Mouse (Mus musculus) hindbrain, embryonic 10.5 days (tissue): ENCODE data around the gene Zyg11b. TPM values are rescaled to one million over a fixed set of nuclear protein-coding genes. Genes with fewer than 3 reads are reported as not detected.

ENCODE experiments used
- DNase-seq: peaks from one replicate; pipeline ENCODE4 v3.0.0-alpha.2; 2017; ENCODE audit warnings: low spot score
- H3K27ac ChIP-seq: fragments of 300-500 bp; sonication (generic); 2 replicates; pipeline ENCODE4 v1.5.1; 2016; ENCODE audit warnings: mild to moderate bottlenecking, moderate library complexity
- H3K27me3 ChIP-seq: fragments of 300-500 bp; sonication (generic); 2 replicates; pipeline ENCODE4 v1.6.1; 2016; ENCODE audit warnings: mild to moderate bottlenecking; ENCODE audit not compliant: poor library complexity, insufficient read depth, severe bottlenecking
- H3K36me3 ChIP-seq: fragments of 300-500 bp; sonication (generic); 2 replicates; pipeline ENCODE4 v1.6.1; 2016; ENCODE audit warnings: mild to moderate bottlenecking, moderate library complexity
- H3K4me1 ChIP-seq: fragments of 300-500 bp; sonication (generic); replicated peaks from 2 replicates; pipeline ENCODE4 v1.6.1; 2016; ENCODE audit warnings: mild to moderate bottlenecking
- H3K4me3 ChIP-seq: fragments of 300-500 bp; sonication (generic); 2 replicates; pipeline ENCODE4 v1.5.1; 2016; ENCODE audit warnings: mild to moderate bottlenecking, moderate library complexity
- H3K9me3 ChIP-seq: fragments of 300-500 bp; sonication (generic); 2 replicates; pipeline ENCODE4 v1.6.1; 2016; ENCODE audit warnings: mild to moderate bottlenecking, moderate library complexity
- WGBS: fragments of 180-500 bp; shearing (Covaris S2); methylation state at CpG from one replicate; pipeline ENCODE4 v1.1.7; 2016; 5-methylcytosine and 5-hydroxymethylcytosine counted together
- polyA plus RNA-seq: library from polyadenylated mRNA; unstranded; fragments of >200 nt; fragmentation: Nextera tagmentation; extraction: Ambion mirVana; gene quantifications from 2 replicates; pipeline ENCODE4 v1.2.1, GENCODE M21; 2016

Zyg11b gene
- polyA plus RNA-seq, 1 experiment from 2014 or later = 17.0 TPM

DNA sequence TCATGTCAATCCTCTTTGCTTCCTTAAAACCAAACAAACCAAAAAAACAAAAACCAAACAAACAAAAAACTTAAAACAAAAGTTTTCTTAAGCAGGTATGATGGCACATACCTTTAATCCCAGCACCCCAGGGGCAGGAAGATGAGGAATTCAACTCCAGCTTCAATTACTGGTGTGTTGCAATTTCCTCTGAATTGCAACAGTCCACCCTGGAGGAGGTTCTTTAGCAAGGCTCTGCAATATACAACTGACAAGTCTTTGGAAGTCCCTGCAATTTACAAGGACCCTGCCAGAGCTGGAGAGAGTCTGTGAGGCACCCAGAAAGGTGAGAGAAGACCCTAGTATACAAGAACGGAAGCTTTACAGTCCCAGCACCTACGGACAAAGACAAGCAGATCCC, 87.9 kb downstream of the Zyg11b start:
- Histone ChIP-seq H3K27me3 (peaks cover 32% of the 10 kb centered on the region), H3K4me1 (peaks cover 10% of the 10 kb centered on the region), H3K27ac (no peak overlapping the region), H3K4me3 (no peak overlapping the region), H3K36me3 (no peaks in the 10 kb centered on the region), H3K9me3 (no peaks in the 10 kb centered on the region)
- 90% methylated on average over 2 of the region's 2 CpGs for WGBS
- DNase-seq = no peak

DNA sequence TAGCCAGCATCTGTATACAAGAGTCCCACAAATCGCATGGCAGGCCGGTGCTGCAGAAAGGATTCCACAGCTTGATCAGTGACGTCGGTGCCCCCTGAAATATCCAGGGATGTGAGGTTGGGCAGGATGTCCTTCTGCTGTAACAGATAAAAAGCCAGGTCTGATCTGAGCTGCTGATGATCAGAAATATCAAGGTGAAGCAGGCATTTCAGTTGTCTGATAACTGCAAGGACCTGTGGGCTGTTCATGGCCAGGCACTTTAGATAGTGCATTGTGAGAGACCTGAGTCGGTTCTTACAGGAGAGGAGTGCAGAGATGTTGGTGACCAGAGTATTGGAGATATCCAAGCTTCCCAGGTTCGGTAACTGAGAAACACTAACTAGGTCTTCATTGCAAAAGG, 96.3 kb downstream of the Zyg11b start:
- no peaks in the 10 kb centered on the region for H3K27me3 ChIP-seq
- DNase-seq = no peak
- no peaks in the 10 kb centered on the region for H3K9me3 ChIP-seq
- H3K36me3 ChIP-seq = no peaks in the 10 kb centered on the region
- no peak overlapping the region for H3K4me3 ChIP-seq
- H3K4me1 ChIP-seq = no peaks in the 10 kb centered on the region
- WGBS = 88% methylated on average over 6 of the region's 6 CpGs
- H3K27ac ChIP-seq = no peak overlapping the region

DNA sequence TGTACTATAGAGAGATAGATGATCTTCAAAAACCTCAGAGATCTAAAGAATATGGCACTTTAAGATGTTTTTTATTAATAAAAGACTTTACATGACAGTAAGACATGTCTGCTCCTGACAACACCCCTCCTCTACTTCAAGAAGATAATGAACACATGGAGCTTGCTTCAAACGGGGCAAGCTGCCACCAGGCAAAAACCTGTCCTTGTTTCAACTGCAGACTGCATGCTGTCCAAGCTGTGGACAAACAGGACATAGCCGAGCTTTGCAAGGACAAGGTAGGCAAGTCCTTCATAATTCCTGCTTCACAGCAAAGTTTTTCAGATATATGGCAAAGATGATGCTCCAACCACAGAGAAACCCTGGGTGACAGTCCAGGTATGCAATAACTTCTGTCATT, 101.7 kb downstream of the Zyg11b start:
- Histone ChIP-seq H3K27ac (no peak overlapping the region), H3K36me3 (no peaks in the 10 kb centered on the region), H3K9me3 (no peaks in the 10 kb centered on the region), H3K4me1 (peaks cover 5% of the 10 kb centered on the region; the same call in 1 of the 2 replicates), H3K4me3 (no peak overlapping the region), H3K27me3 (no peaks in the 10 kb centered on the region)
- WGBS = 75% methylated on average over 2 of the region's 2 CpGs
- DNase-seq = no peak

DNA sequence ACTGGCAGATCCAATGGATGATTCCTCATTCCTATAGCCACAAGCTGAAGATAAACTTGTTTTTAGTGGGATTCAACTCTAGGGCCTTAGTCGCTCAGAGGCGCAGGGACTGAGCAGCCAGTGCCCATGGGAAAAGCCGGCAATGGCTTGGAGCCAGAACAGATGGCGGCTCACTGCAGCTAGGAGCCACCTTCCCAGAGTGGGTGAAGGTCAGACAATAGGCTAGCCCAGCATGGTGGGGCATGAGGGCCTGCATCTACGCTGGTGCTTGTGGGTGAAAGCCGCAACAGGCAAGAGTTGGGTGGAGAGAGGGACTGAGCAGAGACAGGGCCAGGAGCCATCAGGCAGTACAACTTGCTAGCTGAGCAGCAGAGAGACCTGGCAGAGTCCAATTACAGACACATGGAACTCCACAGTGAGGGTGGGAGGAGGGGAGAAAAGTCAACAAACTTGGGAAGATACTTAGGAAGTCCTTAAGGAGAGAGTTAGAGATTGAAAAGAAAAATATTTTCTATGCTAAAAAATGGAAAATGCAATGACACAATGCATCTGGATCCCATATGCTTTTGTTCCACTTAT, 104.5 kb downstream of the Zyg11b start:
- Histone ChIP-seq H3K36me3 (no peaks in the 10 kb centered on the region), H3K9me3 (no peaks in the 10 kb centered on the region), H3K27me3 (no peaks in the 10 kb centered on the region), H3K4me1 (peaks cover 5% of the 10 kb centered on the region; the same call in 1 of the 2 replicates), H3K4me3 (no peak overlapping the region), H3K27ac (0 out of 2 replicates have a peak overlapping the region, but pooled peaks have one; percentile 50)
- WGBS = 57% methylated on average over 6 of the region's 6 CpGs
- DNase-seq = peak; percentile 19

DNA sequence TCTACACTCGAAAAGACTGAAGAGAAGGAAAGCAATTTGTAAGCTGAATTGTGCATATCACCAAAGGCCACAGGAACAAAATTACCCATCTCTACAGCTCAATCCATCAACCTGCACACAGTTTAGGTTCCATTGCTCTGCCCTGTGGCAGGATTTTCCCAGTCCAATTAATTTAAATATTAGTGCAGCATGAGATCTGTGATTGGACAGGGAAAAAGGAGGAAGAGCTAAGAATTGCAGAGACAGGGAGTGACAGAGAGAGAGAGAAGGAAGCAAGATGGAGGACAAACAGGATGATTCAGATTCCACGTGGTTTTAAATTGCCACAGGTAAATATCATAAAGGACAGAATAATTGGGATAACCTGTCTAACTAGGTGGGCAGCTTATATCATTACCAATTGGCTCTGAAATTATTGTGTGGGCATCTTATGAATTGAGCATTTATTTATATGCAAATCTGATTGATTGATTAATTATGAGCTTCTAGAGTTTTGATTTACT, 108.0 kb downstream of the Zyg11b start:
- no peak overlapping the region for H3K4me3 ChIP-seq
- WGBS = 84% methylated on average over 2 of the region's 2 CpGs
- DNase-seq = no peak
- H3K4me1 ChIP-seq = peaks cover 5% of the 10 kb centered on the region; the same call in 1 of the 2 replicates
- no peak overlapping the region for H3K27ac ChIP-seq
- H3K27me3 ChIP-seq = no peaks in the 10 kb centered on the region
- H3K9me3 ChIP-seq = no peaks in the 10 kb centered on the region
- no peaks in the 10 kb centered on the region for H3K36me3 ChIP-seq

DNA sequence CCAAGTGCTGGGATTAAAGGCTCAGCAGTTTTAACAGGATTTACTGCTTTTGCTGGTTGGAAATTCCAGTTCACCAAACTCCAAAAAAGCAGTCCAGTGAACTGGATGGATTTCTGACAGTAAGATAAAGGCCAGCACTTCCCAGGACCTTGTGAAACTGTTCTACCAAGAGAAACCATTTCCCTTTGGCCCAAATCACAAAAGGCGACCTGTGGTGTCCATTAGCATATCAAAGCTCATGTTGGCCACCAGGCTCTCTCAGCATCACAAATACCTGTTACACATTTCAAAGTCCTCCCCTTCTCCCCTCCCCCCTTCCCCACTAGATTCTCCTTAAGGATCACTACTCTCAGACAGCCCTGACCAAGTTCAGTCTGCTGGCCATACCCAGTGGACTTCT, 118.6 kb downstream of the Zyg11b start:
- H3K9me3 ChIP-seq = no peaks in the 10 kb centered on the region
- no peaks in the 10 kb centered on the region for H3K4me1 ChIP-seq
- H3K27ac ChIP-seq = no peak overlapping the region
- WGBS = 33% methylated on average over 1 of the region's 1 CpGs
- no peaks in the 10 kb centered on the region for H3K36me3 ChIP-seq
- no peak overlapping the region for H3K4me3 ChIP-seq
- H3K27me3 ChIP-seq = no peaks in the 10 kb centered on the region
- DNase-seq = no peak

Other genes starting within 250 kb of the Zyg11b start
- gene Podn, start 204.7 kb downstream of the Zyg11b start, polyA plus RNA-seq = 0.34 TPM in 1 of 2 replicates, not detected in the other
- gene Scp2, start 156.1 kb downstream of the Zyg11b start, polyA plus RNA-seq = 186 and 213 TPM in 2 replicates
- 15.9 and 18.6 TPM in 2 replicates for gene Echdc2, start 135.7 kb downstream of the Zyg11b start, polyA plus RNA-seq
- gene Zyg11a, start 83.0 kb downstream of the Zyg11b start, polyA plus RNA-seq = 0.07 TPM in 1 of 2 replicates, not detected in the other
- 65.2 and 68.6 TPM in 2 replicates for gene Coa7, start 27.0 kb upstream of the Zyg11b start, polyA plus RNA-seq
- gene Shisal2a, start 82.3 kb upstream of the Zyg11b start, polyA plus RNA-seq = 1.1 and 2.4 TPM in 2 replicates
- gene Gpx7, start 105.9 kb upstream of the Zyg11b start, polyA plus RNA-seq = 45.9 and 56.0 TPM in 2 replicates
- 62.4 and 81.0 TPM in 2 replicates for gene Tut4, start 158.3 kb upstream of the Zyg11b start, polyA plus RNA-seq